Mouse (Mus musculus): ENCODE measurements around the gene Ripor3. TPM values are rescaled to one million over a fixed set of nuclear protein-coding genes. Genes with fewer than 3 reads are reported as not detected.

The Ripor3 gene
- polyA plus RNA-seq, 1 experiment from 2014 or later, result 1.1 TPM

- no peak overlapping the region for H3K4me3 ChIP-seq (ENCODE audit: low read depth, low read length)
- H3K27ac ChIP-seq (ENCODE audit: low read length), result no peak overlapping the region
- no peaks in the 10 kb centered on the region for H3K4me1 ChIP-seq (ENCODE audit: insufficient read depth, low read depth, low read length)
- H3K9ac ChIP-seq (replicated peaks; ENCODE audit: low read depth), result no peak overlapping the region
- 55% methylated on average over 10 of the region's 10 CpGs for WGBS
- ATAC-seq, result no peak
- no peaks in the 10 kb centered on the region for H3K36me3 ChIP-seq (ENCODE audit: insufficient read depth, low read length)
- H3K27me3 ChIP-seq (replicated peaks; ENCODE audit: insufficient read depth, low read length), result no peaks in the 10 kb centered on the region
- no peak overlapping the region for H3K4me2 ChIP-seq (replicated peaks; ENCODE audit: low read depth, low read length)
- TF ChIP-seq EP300 (IDR thresholded peaks at IDR 0.05), result no peak
- TF ChIP-seq CTCF (IDR thresholded peaks at IDR 0.05), result no peak
- H3K9me3 ChIP-seq (ENCODE audit: low read length), result no peaks in the 10 kb centered on the region
- DNase-seq (ENCODE audit: low spot score), result no peak
These were observed 23.5 kb upstream of the Ripor3 start for GRCm38 (mm10) chr2:168033905-168034304.

DNA sequence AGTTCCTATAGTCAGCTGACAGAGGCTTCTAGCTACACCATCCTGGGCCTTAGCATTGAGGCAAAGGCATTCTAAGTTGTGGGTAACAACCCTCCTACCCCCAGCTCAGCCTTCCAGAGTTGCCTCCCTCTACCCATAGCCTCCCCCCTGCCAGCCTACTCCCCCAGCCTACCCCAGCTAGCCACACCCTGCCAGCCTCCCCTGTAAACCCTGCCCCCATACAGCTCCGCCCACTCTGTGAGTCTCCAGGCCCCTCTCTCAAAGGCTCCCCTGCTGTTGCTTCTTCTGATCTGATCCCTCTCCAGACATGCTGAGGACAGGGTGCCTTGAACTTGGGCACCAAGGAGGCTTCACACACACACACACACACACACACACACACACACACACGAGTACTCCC is 21.4 kb upstream of the Ripor3 start:
- Histone ChIP-seq H3K4me3 (ENCODE audit: low read depth, low read length) (no peak overlapping the region), H3K4me1 (ENCODE audit: insufficient read depth, low read depth, low read length) (no peaks in the 10 kb centered on the region), H3K27me3 (replicated peaks; ENCODE audit: insufficient read depth, low read length) (no peaks in the 10 kb centered on the region), H3K9me3 (ENCODE audit: low read length) (0 out of 2 replicates have a peak, but pooled peaks cover 2% of the 10 kb centered on the region), H3K27ac (ENCODE audit: low read length) (no peak overlapping the region), H3K36me3 (ENCODE audit: insufficient read depth, low read length) (no peaks in the 10 kb centered on the region), H3K9ac (replicated peaks; ENCODE audit: low read depth) (no peak overlapping the region), H3K4me2 (replicated peaks; ENCODE audit: low read depth, low read length) (no peak overlapping the region)
- 85% methylated on average over 2 of the region's 2 CpGs for WGBS
- ATAC-seq (no peak), DNase-seq (ENCODE audit: low spot score) (no peak)
- TF ChIP-seq CTCF (IDR thresholded peaks at IDR 0.05), result no peak
- no peak for TF ChIP-seq EP300 (IDR thresholded peaks at IDR 0.05)

GRCm38 (mm10) chr2:168028376-168028775 is 18.0 kb upstream of the Ripor3 start:
- Histone ChIP-seq H3K36me3 (ENCODE audit: insufficient read depth, low read length) (no peaks in the 10 kb centered on the region), H3K4me1 (ENCODE audit: insufficient read depth, low read depth, low read length) (no peaks in the 10 kb centered on the region), H3K27ac (ENCODE audit: low read length) (no peak overlapping the region), H3K9me3 (ENCODE audit: low read length) (0 out of 2 replicates have a peak, but pooled peaks cover 2% of the 10 kb centered on the region), H3K9ac (replicated peaks; ENCODE audit: low read depth) (no peak overlapping the region), H3K4me3 (ENCODE audit: low read depth, low read length) (no peak overlapping the region), H3K27me3 (replicated peaks; ENCODE audit: insufficient read depth, low read length) (no peaks in the 10 kb centered on the region), H3K4me2 (replicated peaks; ENCODE audit: low read depth, low read length) (no peak overlapping the region)
- TF ChIP-seq CTCF (IDR thresholded peaks at IDR 0.05), result peak; percentile 30
- TF ChIP-seq EP300 (IDR thresholded peaks at IDR 0.05), result no peak
- DNase-seq (ENCODE audit: low spot score) (no peak), ATAC-seq (no peak)
- 96% methylated on average over 3 of the region's 3 CpGs for WGBS

GRCm38 (mm10) chr2:168026467-168026866 is 16.0 kb upstream of the Ripor3 start:
- H3K9me3 ChIP-seq (ENCODE audit: low read length), result 0 out of 2 replicates have a peak, but pooled peaks cover 2% of the 10 kb centered on the region
- TF ChIP-seq EP300 (IDR thresholded peaks at IDR 0.05) (peak; percentile 58), CTCF (IDR thresholded peaks at IDR 0.05) (no peak)
- H3K9ac ChIP-seq (replicated peaks; ENCODE audit: low read depth), result no peak overlapping the region
- no peak overlapping the region for H3K4me2 ChIP-seq (replicated peaks; ENCODE audit: low read depth, low read length)
- H3K27ac ChIP-seq (ENCODE audit: low read length), result no peak overlapping the region
- 10% methylated on average over 3 of the region's 3 CpGs for WGBS
- no peaks in the 10 kb centered on the region for H3K36me3 ChIP-seq (ENCODE audit: insufficient read depth, low read length)
- H3K4me3 ChIP-seq (ENCODE audit: low read depth, low read length), result no peak overlapping the region
- DNase-seq (ENCODE audit: low spot score) (peak; percentile 76), ATAC-seq (peak; percentile 48)
- H3K27me3 ChIP-seq (replicated peaks; ENCODE audit: insufficient read depth, low read length), result no peaks in the 10 kb centered on the region
- H3K4me1 ChIP-seq (ENCODE audit: insufficient read depth, low read depth, low read length), result no peaks in the 10 kb centered on the region

DNA sequence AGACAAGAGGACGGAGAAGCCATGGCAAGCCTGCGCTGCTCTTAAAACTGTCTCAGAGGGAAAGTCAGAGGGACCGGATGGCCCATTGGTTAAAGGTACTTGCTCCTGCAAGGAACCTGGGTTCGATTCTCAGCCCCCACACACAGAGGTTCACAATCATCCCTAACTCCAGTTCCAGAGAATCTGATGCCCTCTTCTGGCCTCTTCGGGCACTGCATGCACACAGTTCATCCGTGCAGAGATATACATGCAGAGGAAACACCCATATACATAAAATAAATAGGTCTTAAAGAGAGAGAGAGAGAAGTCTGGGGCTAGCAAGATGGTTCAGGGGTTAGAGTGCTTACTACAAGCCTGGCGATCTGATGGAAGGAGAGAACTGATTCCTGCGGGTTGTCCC is 15.5 kb upstream of the Ripor3 start:
- DNase-seq (ENCODE audit: low spot score) (no peak), ATAC-seq (no peak)
- no peak overlapping the region for H3K4me2 ChIP-seq (replicated peaks; ENCODE audit: low read depth, low read length)

GRCm38 (mm10) chr2:168025174-168025573 is 14.8 kb upstream of the Ripor3 start:
- H3K4me1 ChIP-seq (ENCODE audit: insufficient read depth, low read depth, low read length), result no peaks in the 10 kb centered on the region
- DNase-seq (ENCODE audit: low spot score), result peak; percentile 84
- H3K4me2 ChIP-seq (replicated peaks; ENCODE audit: low read depth, low read length), result no peak overlapping the region
- 46% methylated on average over 12 of the region's 12 CpGs for WGBS
- H3K9me3 ChIP-seq (ENCODE audit: low read length), result 0 out of 2 replicates have a peak, but pooled peaks cover 2% of the 10 kb centered on the region
- ATAC-seq, result peak; percentile 86
- TF ChIP-seq EP300 (IDR thresholded peaks at IDR 0.05) (0 out of 2 replicates have a peak, but pooled peaks have one; percentile 33), CTCF (IDR thresholded peaks at IDR 0.05) (no peak)
- no peaks in the 10 kb centered on the region for H3K27me3 ChIP-seq (replicated peaks; ENCODE audit: insufficient read depth, low read length)
- no peak overlapping the region for H3K4me3 ChIP-seq (ENCODE audit: low read depth, low read length)
- H3K9ac ChIP-seq (replicated peaks; ENCODE audit: low read depth), result no peak overlapping the region
- H3K27ac ChIP-seq (ENCODE audit: low read length), result peak overlapping the region; percentile 68
- H3K36me3 ChIP-seq (ENCODE audit: insufficient read depth, low read length), result no peaks in the 10 kb centered on the region

More for the DNA sequence above, 15.5 kb upstream of the Ripor3 start:
- Histone ChIP-seq H3K27me3 (replicated peaks; ENCODE audit: insufficient read depth, low read length) (no peaks in the 10 kb centered on the region), H3K9ac (replicated peaks; ENCODE audit: low read depth) (no peak overlapping the region), H3K27ac (ENCODE audit: low read length) (peak overlapping the region; percentile 68), H3K4me1 (ENCODE audit: insufficient read depth, low read depth, low read length) (no peaks in the 10 kb centered on the region), H3K9me3 (ENCODE audit: low read length) (0 out of 2 replicates have a peak, but pooled peaks cover 2% of the 10 kb centered on the region), H3K36me3 (ENCODE audit: insufficient read depth, low read length) (no peaks in the 10 kb centered on the region), H3K4me3 (ENCODE audit: low read depth, low read length) (no peak overlapping the region)
- WGBS, result 89% methylated on average over 8 of the region's 8 CpGs
- TF ChIP-seq CTCF (IDR thresholded peaks at IDR 0.05) (peak; percentile 64), EP300 (IDR thresholded peaks at IDR 0.05) (no peak)

Data from lung, postnatal 0 days (tissue).